Mouse (Mus musculus) erythroblast, adult 5-6 weeks (primary cell): ENCODE measurements around the gene Ogfod2. TPM values are rescaled to one million over a fixed set of nuclear protein-coding genes. Genes with fewer than 3 reads are reported as not detected.

Experiments
- ATAC-seq: replicated peaks from 2 replicates; pipeline ENCODE4 v1.8.0; 2016; ENCODE audit warnings: moderate number of reproducible peaks, mild to moderate bottlenecking, moderate TSS enrichment, inconsistent platforms; ENCODE audit not compliant: poor library complexity, low FRiP score, severe bottlenecking
- total RNA-seq, 2 experiments: library from RNA; stranded (forward) in 1 of 2; stranded (reverse) in 1 of 2; fragments of 150-400 nt in 1 of 2; fragments of 200-764, 138-1000 nt in 1 of 2; gene quantifications; 2 replicates each; pipeline versions ENCODE4 v1.2.3 to v1.2.4; 2015 to 2017; ENCODE audit warnings: low replicate concordance in 2 of 2

Gene Ogfod2
- 4.8 and 6.9 TPM in 2 replicates for total RNA-seq (2015; ENCODE audit: low replicate concordance)
- 13.9 and 19.9 TPM in 2 replicates for total RNA-seq (2017; ENCODE audit: low replicate concordance)

GRCm38 (mm10) chr5:124111742-124112497, at the start of gene Ogfod2:
Gene Ogfod2, plus strand, starts transcription at chr5:124112297.
- peak; percentile 89 for ATAC-seq

DNA sequence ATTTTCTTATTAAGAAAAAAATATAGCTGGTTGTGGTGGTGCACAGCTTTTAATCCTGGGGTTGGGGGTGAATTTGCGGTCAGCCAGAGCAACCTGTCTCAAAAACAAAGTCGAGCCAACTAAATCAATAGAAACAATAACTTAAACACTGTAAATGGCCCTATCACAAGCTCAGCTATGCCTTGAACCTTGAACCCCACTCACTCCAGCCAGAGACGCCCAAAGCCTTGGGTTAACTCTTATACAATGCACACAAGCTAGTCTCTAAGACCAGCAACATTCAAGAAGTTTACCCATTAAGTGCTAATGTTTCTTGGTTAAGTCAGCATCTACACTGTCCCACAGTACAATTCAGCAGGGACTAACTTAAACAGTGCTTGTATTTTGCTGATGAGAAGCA, 42.4 kb upstream of the Ogfod2 start:
- ATAC-seq = no peak

DNA sequence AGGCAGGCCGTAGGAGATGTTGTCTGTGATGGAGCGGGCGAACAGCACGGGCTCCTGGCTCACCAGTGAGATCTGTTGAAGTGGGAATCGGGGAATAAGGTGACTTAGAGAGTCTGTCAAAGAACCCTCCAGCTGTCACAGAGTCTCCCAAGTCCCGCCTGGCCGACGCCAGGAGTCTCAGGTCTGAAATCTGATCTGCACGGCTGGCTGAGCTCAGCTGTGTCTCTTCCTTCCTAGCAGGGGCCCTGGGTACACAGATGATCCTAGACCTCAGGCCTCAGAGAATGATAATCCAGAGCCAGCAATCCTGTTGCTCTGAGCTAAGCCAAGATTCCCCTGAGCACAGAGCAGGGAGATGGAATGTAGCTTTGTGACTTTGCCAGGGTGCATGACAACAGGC, 38.4 kb upstream of the Ogfod2 start:
- no peak for ATAC-seq

DNA sequence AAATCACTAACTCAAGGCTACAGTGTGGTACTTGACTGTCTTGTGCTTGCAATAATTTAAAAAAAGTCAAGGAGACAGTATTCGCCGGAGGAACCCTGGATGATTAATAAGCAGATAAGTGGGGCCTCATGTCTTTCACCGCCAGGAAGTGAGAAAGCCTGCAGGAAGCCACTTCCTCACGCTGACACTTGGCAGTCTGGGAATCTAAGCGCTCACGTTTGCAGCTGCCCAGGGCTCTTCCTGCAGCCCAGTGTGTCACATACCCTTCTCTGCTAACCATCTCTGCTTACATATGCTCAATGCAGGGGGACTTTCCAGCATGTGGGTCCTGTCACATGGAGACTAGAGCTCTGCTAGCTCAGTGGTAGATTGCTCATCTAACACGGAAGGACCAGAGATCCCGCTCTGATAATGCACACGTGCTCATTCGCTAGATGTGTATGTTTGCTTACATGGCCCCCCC, 37.2 kb upstream of the Ogfod2 start:
- no peak for ATAC-seq

GRCm38 (mm10) chr5:124075716-124076115, 36.4 kb upstream of the Ogfod2 start:
- no peak for ATAC-seq

- no peak for ATAC-seq
These were observed 35.5 kb upstream of the Ogfod2 start for GRCm38 (mm10) chr5:124076559-124076958.

- no peak for ATAC-seq
These were observed 34.9 kb upstream of the Ogfod2 start for GRCm38 (mm10) chr5:124077241-124077640.

DNA sequence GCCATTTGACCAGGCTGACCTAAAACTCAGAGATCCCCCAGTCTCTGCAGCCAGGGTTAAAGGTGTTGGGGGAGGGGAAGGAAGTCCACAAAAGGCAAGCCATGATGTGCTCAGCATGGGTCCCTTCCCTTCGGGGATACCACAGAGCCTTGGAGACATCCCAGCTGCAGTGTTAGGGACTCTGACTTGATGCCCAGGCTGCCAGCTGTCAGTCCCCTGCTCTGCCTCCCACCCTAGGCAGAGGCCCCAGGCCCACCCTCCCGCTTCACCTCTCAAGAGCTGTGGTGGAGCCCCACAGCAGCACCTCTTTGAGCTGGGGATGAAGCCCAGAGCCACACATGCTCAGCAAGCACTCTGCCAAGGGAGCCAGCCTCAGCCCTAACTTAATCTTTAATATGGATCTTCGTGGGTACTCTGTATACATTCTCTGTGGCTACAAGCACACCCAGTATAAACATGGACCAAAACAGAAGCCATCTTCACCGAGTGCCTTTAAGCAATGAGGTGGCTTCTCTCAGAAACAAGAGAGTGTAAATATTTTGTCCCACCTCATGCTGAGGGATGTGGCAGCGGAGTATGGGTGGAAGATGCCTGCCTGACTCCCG, 34.1 kb upstream of the Ogfod2 start:
- ATAC-seq = no peak

DNA sequence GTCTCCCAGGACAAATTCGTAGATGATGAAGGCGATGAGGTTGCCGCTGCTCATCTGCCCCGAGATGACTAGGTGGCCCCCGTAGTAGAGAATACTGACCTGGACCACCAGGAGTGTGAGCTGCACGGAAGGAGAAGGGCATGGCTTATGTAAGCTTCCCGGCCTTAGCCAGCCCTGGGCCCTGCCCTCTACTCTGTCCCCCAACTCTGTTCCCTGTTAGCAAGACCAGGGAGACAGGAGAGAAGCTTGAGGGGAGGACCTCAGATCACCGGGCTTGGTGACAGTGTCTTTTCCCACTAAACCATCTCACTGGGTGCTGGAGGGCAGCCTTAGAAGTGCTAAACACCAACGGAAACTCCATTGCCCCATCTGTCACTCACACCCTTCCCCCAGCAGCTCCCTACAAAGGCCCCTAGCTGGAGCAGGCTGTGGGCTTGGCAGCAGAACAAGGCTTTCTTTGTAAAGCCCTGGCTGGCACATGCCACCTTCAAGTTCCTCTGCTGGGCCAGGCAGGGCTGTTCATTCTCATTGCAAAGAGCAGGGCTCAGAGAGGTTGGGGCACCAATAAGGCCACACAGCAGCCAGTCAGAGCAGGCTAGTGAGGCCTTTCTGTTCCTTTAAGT, 33.2 kb upstream of the Ogfod2 start:
- ATAC-seq = no peak

- no peak for ATAC-seq
These were observed 32.2 kb upstream of the Ogfod2 start for GRCm38 (mm10) chr5:124079880-124080279.

DNA sequence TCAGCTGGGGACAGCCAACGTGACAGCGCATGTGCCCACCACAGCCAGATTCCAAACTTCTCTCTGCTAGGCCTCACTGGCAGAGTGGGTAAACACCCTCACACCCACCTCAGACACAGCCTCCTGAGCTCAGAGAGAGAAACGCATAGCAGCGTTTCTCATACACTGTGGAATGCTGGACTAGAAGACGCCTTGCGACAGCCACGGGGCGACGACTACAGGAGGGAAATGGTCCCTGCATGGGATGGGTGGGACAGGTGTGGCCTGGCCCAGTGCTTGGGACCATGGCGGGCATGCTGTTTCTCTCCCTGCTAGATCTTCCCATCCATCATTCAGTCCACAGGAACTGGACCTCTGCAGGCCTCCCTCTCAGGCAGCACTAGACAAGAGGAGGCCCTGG, 29.6 kb upstream of the Ogfod2 start:
- no peak for ATAC-seq

DNA sequence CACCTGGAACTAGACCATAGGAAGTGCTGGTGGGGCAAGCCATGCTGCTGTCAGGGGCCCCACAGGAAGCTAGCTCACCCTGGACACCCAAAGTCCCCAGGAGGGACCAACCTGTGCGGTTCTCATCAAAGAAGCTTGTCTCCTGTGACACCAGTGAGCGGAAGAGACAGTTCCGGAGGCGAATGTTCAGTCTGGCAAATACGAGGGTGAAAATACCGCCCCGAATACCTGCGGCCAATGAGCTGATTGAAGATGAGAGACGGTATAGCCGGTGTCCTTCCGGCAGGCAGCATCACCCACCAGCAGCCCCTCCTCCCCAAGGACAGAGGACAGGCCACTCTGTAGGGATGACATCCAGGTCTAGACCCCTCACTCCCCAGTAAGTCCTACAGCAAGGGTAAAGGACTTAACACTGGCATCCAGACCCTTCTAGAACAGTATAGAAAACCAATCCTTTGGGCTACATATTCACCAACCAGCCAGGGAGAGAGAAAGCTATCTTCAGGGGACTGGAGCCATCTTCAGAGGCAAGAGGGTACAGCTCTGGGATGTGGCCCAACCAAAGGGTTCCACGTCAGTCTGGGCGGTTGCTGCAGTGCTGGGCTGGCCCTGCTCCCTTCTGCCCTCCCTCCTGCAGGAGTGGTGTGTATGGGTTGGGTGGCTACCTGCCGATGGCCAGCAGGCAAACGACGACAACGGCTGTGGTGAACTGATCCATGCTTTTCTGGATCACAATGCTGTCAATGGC, 29.0 kb upstream of the Ogfod2 start:
- no peak for ATAC-seq

DNA sequence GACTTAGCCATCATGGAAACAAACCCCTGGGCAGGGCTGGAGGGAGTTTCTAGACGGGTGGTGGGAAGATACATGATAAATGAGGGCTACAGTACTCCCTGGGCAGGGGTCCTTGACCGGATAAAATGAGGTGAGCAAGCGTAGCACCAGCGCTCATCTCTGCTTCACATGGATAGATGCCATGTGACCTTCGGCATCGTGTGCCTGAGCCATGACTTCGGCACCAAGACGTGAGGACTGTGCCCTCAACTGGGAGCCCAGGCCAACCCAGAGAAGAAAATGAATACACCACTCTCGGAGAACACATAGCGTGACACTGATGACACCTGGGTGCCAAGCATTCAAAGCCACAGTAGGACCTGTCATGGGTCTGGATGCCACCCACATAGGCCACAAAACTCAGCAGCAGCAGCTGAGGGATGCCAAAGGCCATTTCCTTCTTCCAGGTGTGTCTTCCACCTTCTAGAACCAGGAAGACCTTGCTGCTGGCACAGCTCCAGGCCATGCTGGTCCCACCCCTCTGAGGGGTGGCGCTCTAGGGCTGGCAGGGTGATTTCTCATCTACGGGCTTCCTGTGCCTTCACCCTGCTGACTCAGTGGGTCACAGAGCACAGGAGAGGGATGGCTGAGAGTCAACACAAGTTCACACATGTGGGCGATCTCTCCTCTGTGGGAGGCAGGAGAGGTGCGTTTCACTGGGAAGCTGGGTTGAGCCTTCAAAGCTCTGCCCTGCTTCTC, 28.1 kb upstream of the Ogfod2 start:
- ATAC-seq = no peak

- ATAC-seq = peak; percentile 71
These were observed 27.4 kb upstream of the Ogfod2 start for GRCm38 (mm10) chr5:124084588-124085173.

DNA sequence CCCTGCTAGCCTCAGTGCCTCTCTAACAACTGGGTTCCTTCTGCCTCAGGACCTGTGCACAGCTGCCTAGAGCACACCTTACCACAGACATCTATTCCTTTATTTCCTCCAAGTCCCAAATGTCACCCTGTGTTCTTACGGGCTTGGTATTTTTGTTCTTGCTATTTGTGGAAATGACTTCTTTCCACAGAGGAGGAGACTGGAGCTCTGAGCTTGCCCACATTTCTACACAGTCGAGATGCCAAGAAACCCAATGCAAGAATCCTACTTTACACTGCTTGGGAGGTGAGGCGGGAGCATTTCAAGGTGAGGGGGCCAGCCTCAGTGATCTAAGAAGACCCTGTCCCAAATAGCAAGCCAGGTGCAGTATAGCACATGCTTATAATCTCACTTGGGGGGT, 26.6 kb upstream of the Ogfod2 start:
- ATAC-seq = no peak

DNA sequence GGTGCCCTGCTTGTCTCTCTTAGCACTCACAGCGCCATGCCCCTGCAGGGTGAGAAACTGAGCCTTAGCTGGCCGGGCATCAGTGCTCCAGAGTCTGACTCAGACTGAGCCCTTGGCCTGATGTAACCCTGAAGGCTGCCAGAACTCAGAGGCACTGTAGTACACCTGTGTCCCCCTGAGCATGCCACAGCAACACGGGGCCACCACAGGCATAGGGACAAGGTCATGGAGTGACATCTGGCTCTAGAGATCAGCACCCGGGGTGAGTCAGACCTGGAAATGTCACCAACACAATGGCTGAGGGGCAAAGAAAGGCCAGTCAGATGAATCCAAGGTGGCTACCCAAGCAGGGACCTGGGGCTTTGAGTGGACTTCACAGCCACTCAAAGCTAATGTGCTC, 25.2 kb upstream of the Ogfod2 start:
- ATAC-seq = no peak

DNA sequence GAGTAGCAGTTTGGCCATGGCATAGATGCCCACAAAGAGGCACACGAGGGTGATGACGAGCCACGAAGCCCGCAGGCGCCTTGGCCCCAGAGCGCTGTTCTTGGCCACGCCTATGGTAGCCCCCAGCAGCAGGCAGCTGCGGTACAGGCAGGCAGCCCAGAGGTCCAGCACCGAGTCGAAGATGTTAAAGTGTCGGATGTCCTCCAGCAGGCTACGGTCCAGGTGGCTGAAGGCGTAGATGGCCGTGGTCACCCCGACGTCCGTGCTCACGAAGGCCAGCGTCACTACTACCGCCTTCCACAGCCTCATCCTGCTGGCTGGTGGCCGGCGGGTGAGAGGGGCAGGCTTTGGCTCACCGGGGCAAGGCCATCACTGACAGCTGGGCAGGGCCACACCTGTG, 22.2 kb upstream of the Ogfod2 start:
- ATAC-seq = no peak

GRCm38 (mm10) chr5:124091951-124092406, 20.1 kb upstream of the Ogfod2 start:
- ATAC-seq = peak; percentile 68

DNA sequence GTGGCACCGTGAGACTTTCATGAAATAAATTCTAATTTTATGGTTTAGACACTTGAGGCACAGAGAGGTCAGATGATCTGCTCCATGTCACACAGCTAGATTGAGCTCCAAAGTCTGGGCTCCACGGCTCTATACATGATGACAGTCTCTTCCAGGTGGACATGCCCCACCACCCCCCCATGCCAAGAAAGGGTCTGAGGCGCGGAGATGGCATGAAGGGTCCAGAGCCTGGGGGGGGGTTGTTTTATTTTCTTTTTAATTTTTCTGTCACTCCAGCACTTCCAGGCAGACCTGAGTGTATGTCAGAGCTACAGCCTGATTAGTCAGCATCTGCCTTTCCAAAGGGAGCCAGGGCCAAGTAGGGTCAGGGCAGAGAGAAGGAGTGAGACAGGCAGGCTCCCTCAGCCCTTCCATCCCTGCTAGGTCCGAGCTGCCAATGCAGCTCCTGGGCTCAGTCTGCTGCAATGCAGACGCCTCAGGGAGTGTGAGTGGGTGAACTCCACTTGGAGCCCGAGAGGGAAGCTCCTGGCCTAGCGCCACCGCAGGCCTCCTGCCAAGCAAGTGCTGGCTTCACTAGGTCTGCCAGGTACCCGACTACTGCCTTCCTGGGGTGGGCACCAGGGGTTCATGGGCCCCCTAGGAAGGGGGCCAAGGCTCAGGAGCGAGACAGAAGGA, 18.8 kb upstream of the Ogfod2 start:
- no peak for ATAC-seq
